In genomic region chr17:33824084-33824996, GRCm38 (mm10) we compare ENCODE assay signal across 8 mouse cellular contexts. TPM values are rescaled to one million over a fixed set of nuclear protein-coding genes. Genes with fewer than 3 reads are reported as not detected.
DNase-seq lines count a peak whose midpoint lies in the region; ATAC-seq lines count a peak whose summit lies in the region.

TSS of gene Rps28 (minus strand) at chr17:33824562.
TSS of gene Ndufa7 (plus strand) at chr17:33824572.

- H3K4me3 ChIP-seq in hindbrain, embryonic 15.5 days = peak within 1 kb of the TSS; percentile 83

- peak within 1 kb of the TSS; percentile 84 for H3K9ac ChIP-seq in hindbrain, embryonic 15.5 days

- peak; percentile 93 for ATAC-seq in hindbrain, embryonic 15.5 days (ENCODE audit: low FRiP score, low read depth)

- H3K36me3 ChIP-seq in hindbrain, embryonic 15.5 days = peaks cover 34% of the 10 kb centered on the region

- WGBS in hindbrain, embryonic 15.5 days = under 1% methylated on average over 51 of the region's 51 CpGs

- peak within 1 kb of the TSS; percentile 90 for H3K27ac ChIP-seq in hindbrain, embryonic 15.5 days (replicated peaks)

- peaks cover 40% of the 10 kb centered on the region for H3K4me1 ChIP-seq in hindbrain, embryonic 15.5 days (replicated peaks)

- DNase-seq in R1 (ENCODE audit: low read depth, low spot score) = peak; percentile 96
- peak; percentile 98 to 99 for DNase-seq in cerebellum, postnatal 25 days
- peak; percentile 98 to 99 for DNase-seq in frontal cortex, postnatal 36 days (ENCODE audit: low spot score in 2 of 2)
- DNase-seq in left cerebral cortex, adult 11 months (ENCODE audit: low spot score) = peak; percentile 95
- DNase-seq in lung, postnatal 4 days = peak; percentile 98 to 100
- peak; percentile 96 for DNase-seq in retina, postnatal 7 days (ENCODE audit: low read depth, low spot score)
- DNase-seq in urinary bladder, adult 2 months (ENCODE audit: low spot score) = peak; percentile 96

- no peaks in the 10 kb centered on the region for H3K9me3 ChIP-seq in hindbrain, embryonic 15.5 days

- H3K27me3 ChIP-seq in hindbrain, embryonic 15.5 days = no peaks in the 10 kb centered on the region

- H3K4me2 ChIP-seq in hindbrain, embryonic 15.5 days = peak within 1 kb of the TSS; percentile 85

RNA-seq across cellular contexts. Expression of gene Rps28, which starts in this region (rescaled TPM):
- polyA plus RNA-seq in hindbrain, embryonic 15.5 days (2015; fragmentation: Nextera tagmentation; extraction: Ambion mirVana) = 474 and 594 TPM in 2 replicates
- 1,557 and 1,878 TPM in 2 replicates for polyA plus RNA-seq in urinary bladder, adult 2 months (2012; rRNA removed)

RNA-seq across cellular contexts. Expression of gene Ndufa7, which starts in this region (rescaled TPM):
- polyA plus RNA-seq in hindbrain, embryonic 15.5 days (2015; fragmentation: Nextera tagmentation; extraction: Ambion mirVana) = 496 and 540 TPM in 2 replicates
- polyA plus RNA-seq in urinary bladder, adult 2 months (2012; rRNA removed) = 307 and 382 TPM in 2 replicates

Comparison
In these comparisons a context has a peak if more than half of its experiments do, and no peak if none do; other contexts are left out.
1. Peak in every context shown above with its lines: DNase-seq, ATAC-seq, H3K4me3 ChIP-seq and H3K27ac ChIP-seq.